Mouse (Mus musculus): Measurements from ENCODE around the gene Adck1. TPM values are rescaled to one million over a fixed set of nuclear protein-coding genes. Genes with fewer than 3 reads are reported as not detected.
A peak's percentile ranks its signal among the peaks of the same experiment; 100 is the strongest.

Adck1 gene
- total RNA-seq, 1 experiment from 2014 or later: 21.8 TPM

- peak; percentile 18 for DNase-seq
These were observed 59.7 kb downstream of the Adck1 start for GRCm38 (mm10) chr12:88419912-88420621.

DNA sequence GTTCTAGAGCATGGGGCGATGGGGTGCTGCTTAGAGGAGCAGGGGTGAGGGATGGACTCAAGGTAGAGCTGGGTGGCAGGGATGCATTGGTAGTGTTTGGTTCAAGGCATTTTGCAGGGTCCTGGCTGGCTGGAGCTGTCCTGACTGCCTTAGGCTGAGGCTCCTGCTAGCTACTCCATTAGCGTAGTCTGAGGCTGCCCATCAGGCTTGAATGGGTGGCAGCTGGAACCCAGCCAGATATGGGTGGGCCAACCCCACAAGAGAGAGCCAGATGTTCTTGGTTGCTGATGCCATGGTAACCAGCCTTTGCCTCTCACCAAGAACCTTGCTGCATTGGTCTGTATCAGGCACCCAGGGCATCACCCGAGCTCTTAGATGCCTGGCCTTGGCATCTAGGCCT, 66.6 kb downstream of the Adck1 start:
- DNase-seq: no peak

- peak; percentile 20 for DNase-seq
These were observed 68.4 kb downstream of the Adck1 start for GRCm38 (mm10) chr12:88428735-88429134.

- DNase-seq: no peak
These were observed 71.9 kb downstream of the Adck1 start for GRCm38 (mm10) chr12:88432277-88432676.

DNA sequence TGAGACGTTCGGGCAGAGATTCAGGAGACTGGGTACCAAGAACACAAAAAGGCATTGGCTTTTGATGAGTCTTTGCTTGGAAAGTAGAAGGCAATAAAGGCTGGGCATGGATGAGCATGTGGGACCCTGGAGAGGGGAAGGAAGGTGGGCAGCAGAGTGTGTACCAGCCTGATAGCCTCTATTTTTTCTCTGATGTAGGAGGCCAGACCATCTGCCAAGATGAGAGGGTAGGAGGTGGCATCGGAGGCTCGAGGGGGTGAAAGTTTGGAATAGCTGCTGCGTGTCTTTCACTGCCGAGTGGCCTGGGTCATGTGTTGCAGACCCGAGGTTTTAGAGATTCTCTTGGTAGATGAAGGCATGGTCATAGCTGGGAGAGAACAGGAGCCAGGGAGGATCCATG, 72.8 kb downstream of the Adck1 start:
- no peak for DNase-seq

DNA sequence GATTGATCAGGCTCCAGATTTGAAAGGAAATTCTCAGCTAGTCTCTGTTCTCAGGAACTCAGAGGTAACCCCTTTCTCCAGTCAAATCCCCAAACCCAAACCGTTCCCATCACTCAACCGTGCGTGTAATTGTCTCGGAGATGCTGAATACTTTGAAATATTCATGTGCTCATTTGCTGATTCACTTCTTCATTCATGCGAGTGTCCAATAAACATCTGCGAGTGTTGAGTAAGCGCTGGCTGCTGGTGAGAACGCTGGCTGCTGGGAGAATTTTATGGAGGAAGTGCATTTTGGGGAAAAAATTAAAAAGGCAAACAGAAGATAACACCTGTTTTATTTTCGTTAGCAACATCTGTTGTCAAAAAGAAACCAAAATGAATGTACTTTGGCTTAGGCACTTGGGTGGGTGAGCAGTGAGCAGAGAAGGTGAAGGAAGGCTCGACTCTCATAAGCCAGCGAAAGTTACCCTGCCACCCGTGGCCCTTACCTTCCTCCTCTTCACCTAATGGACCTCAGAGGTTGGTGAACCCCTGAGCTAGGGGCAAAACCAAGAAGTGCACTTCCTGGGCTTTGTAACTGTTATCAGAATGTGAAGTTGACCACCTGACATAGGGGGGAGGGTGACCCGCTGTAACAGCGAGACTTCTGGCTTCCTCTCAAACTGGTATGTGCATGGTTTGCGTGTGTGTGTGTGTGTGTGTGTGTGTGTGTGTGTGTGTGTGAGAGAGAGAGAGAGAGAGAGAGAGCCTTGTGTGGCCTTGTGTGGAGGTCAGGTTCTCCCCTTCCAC, 76.8 kb downstream of the Adck1 start:
- DNase-seq: no peak

GRCm38 (mm10) chr12:88441922-88442809, 81.8 kb downstream of the Adck1 start:
- no peak for DNase-seq

DNA sequence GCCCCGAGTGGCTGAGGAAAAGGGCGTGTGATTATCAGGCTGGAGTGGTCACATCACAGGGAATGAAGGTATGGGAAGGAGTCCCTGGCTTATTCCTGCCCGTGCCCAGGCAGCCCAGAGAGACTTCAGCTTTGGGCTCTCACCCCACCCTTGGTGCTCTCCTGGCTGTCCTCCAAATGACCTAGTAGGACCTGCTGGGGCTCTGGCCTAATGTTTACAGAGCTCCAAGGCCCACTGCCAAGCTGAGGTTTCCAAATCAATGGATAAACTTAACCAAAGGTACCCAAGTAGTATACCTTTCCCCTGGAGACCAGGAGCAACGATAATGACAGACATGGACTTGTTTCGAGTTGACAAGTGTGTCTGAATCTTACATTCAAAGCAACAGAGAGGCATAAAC, 83.7 kb downstream of the Adck1 start:
- DNase-seq: peak; percentile 67

DNA sequence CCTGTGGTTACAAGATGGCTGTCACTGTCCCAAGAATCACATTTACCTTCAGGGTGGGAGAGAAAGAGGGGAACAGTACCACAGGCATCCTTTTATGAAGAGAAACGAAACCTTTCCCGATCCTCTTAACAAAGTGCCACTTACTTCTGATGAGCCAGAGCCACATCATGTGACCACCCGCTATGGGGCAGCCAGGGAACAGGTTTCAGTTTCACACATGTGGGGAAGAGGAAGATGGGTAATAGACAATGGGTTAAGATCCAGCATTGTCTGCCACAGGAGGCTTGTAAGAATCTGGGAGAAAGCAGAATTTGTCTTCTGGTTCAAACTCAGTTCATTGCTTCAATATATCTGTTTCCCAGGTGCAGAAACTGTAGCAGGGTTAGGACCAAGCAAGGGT, 85.1 kb downstream of the Adck1 start:
- no peak for DNase-seq

- no peak for DNase-seq
These were observed 90.6 kb downstream of the Adck1 start for GRCm38 (mm10) chr12:88450658-88451563.

DNA sequence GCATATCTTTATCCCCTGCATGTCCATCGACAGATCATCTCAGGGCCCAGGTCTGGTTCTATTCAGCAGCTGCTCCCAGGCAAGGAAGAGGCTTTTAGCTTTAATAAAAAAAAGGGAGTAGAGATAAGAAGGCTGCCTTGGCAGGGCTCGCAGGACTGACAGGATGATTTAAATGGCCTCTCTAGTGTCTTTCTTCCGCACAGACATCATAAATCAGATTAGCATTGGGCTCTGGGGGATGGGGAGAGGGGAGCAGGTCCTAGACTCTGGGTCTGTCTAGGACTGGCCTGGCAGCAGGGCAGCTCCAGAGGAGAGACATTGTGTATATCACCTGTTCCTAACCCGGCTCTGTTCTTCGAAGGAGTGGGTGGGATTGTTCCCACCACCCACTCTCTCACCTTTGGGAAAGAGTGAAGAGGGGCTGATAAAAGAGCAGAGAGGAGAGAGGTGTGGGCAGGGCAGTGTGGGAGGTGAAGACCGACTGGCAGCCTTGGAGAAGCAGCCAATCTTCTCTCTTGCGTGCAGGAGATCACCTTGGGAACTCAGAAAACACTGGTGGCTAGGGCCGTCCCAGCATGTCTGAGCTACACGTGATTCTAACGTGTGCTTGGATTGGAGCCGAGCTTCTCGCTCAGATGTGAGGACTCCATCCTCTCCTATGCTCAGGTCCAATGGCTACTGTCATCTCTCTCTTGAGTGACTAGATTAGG, 94.5 kb downstream of the Adck1 start:
- peak; percentile 81 for DNase-seq

GRCm38 (mm10) chr12:88457021-88457420, 96.7 kb downstream of the Adck1 start:
- no peak for DNase-seq

DNA sequence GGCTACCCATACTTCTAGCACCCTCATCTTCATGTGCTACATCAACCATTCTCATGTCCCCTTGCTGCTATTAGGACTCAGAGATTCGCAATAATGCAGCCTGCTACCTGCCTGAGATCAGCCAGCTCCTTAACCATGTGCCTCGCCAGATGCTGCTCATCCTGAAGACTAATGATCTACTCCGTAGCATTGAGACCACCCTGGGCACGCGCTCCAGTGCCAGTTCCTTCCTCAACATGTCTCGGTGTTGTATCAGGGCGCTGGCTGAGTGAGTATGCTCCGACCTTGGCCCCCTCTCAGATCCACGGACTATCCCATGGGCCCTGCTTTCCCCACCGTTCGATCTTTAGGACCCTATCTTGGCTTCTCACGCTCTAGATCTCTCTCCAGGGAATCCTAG, 98.6 kb downstream of the Adck1 start:
- no peak for DNase-seq

DNA sequence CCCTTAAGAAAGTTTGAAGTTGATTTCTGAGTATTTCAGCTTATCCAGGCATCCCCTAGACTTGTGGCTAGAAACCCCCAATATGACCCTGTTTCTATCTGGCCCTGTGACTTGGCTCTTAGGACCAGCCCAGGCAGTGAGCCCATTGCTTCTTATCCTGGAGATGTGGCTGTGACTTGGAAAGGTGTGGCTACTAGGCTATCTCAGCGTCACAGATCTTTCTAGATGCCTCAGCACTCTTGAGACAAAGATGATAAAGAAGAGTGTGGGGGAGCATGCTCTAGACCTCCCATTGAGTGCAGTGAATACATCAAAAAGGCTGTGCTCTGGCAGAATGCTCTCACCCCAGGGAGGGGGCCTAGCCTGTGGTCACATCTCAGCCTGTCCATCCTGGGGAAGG, 99.1 kb downstream of the Adck1 start:
- DNase-seq: no peak

DNA sequence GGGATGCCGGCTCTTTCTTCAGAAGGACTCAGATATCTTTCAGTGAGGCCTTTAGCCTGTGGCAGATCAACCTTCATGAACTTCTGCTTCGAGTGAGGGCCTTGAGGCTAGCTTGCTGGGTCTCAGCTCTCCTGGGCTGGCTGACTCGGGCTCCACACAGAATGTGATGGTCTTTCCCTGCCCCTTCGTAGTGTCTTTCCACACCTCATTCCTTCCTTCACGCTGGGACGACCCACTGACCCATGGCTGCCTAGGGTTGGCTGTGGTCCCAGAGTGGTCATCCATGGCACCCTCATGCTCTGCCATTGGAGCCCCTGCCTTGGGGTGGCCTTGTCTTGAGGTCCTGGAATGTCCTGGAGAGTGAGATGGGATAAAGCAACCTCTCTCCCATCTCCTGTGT, 100.7 kb downstream of the Adck1 start:
- no peak for DNase-seq

DNA sequence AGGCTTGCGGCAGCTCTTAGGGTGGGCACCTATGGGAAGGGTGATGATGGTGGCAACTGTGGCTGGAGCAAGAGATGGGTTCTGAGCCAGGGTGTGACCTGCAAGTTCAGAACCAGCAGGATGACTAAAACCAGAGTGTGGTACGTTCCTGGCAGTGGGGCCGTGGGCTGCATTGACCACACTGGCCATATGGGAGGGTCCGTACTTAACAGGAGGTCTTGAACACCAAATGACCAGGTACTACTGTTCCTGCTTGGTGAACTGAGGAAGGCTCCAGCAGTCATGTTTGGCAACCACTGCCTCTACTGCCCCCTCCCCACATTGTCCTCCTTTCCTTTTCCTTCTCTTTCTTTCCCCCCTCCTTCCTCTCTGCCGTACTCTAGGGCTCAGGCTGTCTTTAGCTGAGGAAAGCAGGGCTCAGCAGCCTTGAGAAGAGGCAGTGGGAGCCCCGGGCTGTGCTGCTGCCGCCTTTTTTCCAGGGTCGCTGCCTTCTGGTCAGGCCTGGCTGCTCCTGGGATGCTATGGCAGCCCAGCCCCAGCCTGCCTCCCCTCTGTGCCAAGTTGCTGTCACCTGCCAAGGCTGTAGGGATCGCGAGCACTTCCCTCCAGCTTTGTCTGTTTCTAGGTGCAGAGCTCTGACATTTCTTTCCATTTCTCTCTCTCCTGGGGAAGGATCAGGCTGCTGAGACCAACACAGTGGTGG, 103.4 kb downstream of the Adck1 start:
- peak; percentile 45 for DNase-seq

DNA sequence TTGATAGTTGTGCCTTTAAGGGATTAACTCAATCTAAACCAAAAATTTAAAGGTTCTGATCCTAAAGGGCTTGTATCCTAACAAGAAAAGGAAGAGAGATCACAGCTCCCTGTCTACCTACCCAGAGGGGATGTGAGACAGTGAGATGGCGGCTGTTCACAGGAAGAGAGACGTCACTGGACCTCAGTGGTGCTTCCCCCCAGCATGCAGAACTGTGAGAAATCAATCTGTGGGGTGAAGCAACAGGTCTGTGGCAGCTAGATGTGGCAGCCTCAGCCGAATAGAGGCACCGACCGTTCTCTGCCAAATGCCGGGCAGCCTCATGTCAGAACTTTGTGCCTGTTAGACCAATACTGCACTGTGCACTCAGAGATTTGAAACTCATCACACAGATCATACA, 106.4 kb downstream of the Adck1 start:
- DNase-seq: no peak

DNA sequence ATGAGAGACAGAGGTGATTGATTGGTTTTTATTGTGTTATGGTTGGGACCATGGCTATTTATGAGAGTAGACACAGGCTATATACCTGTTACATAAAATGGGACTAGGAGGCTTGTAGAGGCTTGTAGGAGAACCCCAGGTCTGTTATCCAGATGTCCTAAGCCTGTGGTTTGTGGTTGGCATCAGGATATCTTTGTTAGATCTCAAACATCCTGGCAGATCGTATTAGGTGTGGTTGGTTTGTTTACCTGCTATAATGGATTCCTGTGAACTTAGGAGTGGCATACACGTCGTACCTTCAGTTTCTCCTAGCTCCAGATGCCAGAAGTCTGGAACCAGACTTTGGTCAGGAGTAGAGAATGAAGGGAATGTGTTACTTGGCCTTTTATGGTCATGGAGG, 106.9 kb downstream of the Adck1 start:
- DNase-seq: no peak

DNA sequence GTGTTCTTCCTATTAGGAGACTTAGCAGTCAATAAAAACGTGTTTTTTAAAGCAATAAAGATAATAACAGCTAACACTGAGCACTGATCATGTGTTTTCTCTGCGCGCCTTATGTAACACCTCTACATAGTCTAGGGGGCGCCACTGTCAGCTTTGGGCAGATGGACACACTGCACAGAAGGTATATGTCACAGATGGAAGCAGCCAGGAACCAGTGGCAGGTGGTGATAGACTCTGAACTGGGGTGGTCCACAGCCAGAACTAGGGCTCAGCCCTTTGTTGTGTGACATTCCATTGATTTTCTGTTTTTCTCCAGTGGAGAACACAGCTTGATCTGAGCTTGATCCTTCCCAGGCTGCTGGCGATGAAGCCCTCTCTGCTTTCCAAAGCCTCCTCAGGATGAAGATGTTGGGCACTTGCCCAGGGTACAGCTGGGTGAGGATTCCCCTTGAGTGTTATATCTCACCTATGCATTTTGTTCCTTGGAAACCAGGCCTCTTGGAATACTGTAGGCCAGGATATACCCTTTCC, 107.6 kb downstream of the Adck1 start:
- no peak for DNase-seq

DNA sequence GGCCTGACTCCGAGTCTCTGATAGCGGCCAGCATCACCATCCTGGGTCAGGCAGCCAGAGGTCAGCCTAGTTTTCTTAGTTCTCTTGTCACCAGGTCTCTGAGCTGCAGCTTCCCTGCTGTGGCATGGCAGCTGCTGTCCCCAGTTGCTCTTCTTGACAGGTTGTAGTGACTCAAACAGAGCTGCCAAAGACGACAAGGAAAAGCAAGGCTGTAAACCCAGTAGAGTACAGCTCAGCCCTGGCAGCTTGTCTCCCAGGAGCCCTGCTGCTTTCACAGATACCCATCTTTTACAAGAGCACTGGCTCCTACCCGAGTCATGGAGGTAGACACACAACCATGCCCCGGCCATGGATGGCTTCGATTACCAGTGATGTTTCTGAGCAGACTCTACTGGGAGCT, 108.3 kb downstream of the Adck1 start:
- no peak for DNase-seq

Data from adrenal gland, postnatal 14 days (tissue).